Mouse (Mus musculus) neural tube, embryonic 12.5 days (tissue): ENCODE measurements around the gene Fyn. TPM values are rescaled to one million over a fixed set of nuclear protein-coding genes. Genes with fewer than 3 reads are reported as not detected.

ENCODE experiments used
- ATAC-seq: fragments of 200-750 bp; cut with Nextera tagmentation; 2 replicates; pipeline ENCODE4 v1.8.0; 2017; ENCODE audit warnings: low read depth, mild to moderate bottlenecking, moderate TSS enrichment, moderate library complexity; ENCODE audit not compliant: low FRiP score
- H3K27ac ChIP-seq: fragments of 300-500 bp; sonication (generic); 2 replicates; pipeline ENCODE4 v1.5.1; 2016
- H3K27me3 ChIP-seq: fragments of 300-500 bp; sonication (generic); replicated peaks from 2 replicates; pipeline ENCODE4 v1.6.1; 2016; ENCODE audit warnings: mild to moderate bottlenecking
- H3K36me3 ChIP-seq: fragments of 300-500 bp; sonication (generic); 2 replicates; pipeline ENCODE4 v1.6.1; 2016; ENCODE audit warnings: mild to moderate bottlenecking
- H3K4me1 ChIP-seq: fragments of 300-500 bp; sonication (generic); 2 replicates; pipeline ENCODE4 v1.6.1; 2016
- H3K4me2 ChIP-seq: fragments of 300-500 bp; sonication (generic); replicated peaks from 2 replicates; pipeline ENCODE4 v1.6.1; 2016; ENCODE audit warnings: mild to moderate bottlenecking
- H3K4me3 ChIP-seq: fragments of 300-500 bp; sonication (generic); 2 replicates; pipeline ENCODE4 v1.5.1; 2016
- H3K9ac ChIP-seq: fragments of 300-500 bp; sonication (generic); 2 replicates; pipeline ENCODE4 v1.6.1; 2016; ENCODE audit warnings: mild to moderate bottlenecking
- H3K9me3 ChIP-seq: fragments of 300-500 bp; sonication (generic); 2 replicates; pipeline ENCODE4 v1.6.1; 2016; ENCODE audit warnings: mild to moderate bottlenecking
- WGBS: fragments of 180-500 bp; shearing (Covaris S2); methylation state at CpG from one replicate; pipeline ENCODE4 v1.1.7; 2016; 5-methylcytosine and 5-hydroxymethylcytosine counted together
- polyA plus RNA-seq: library from polyadenylated mRNA; unstranded; fragments of >200 nt; fragmentation: Nextera tagmentation; extraction: Ambion mirVana; gene quantifications from 2 replicates; pipeline ENCODE4 v1.2.1, GENCODE M21; 2016

Gene Fyn
- polyA plus RNA-seq, 1 experiment from 2014 or later = 79.8 TPM

- Histone ChIP-seq H3K27ac (no peak overlapping the region), H3K27me3 (no peaks in the 10 kb centered on the region), H3K9me3 (no peaks in the 10 kb centered on the region), H3K9ac (no peak overlapping the region), H3K4me1 (peaks cover 57% of the 10 kb centered on the region), H3K36me3 (0 out of 2 replicates have a peak, but pooled peaks cover 6% of the 10 kb centered on the region), H3K4me2 (no peak overlapping the region), H3K4me3 (no peak overlapping the region)
- WGBS = 90% methylated on average over 15 of the region's 15 CpGs
- ATAC-seq = no peak
Observed at GRCm38 (mm10) chr10:39455857-39456620, 87.4 kb downstream of the Fyn start.

- no peak for ATAC-seq
- no peak overlapping the region for H3K4me2 ChIP-seq
- WGBS = 90% methylated on average over 6 of the region's 6 CpGs
- 0 out of 2 replicates have a peak, but pooled peaks cover 6% of the 10 kb centered on the region for H3K36me3 ChIP-seq
- H3K4me3 ChIP-seq = no peak overlapping the region
- peaks cover 52% of the 10 kb centered on the region for H3K4me1 ChIP-seq
- no peak overlapping the region for H3K9ac ChIP-seq
- no peak overlapping the region for H3K27ac ChIP-seq
- no peaks in the 10 kb centered on the region for H3K27me3 ChIP-seq
- H3K9me3 ChIP-seq = no peaks in the 10 kb centered on the region
Observed at GRCm38 (mm10) chr10:39456776-39457175, 88.1 kb downstream of the Fyn start.

- H3K4me3 ChIP-seq = no peak overlapping the region
- no peak overlapping the region for H3K4me2 ChIP-seq
- H3K27me3 ChIP-seq = no peaks in the 10 kb centered on the region
- no peak overlapping the region for H3K27ac ChIP-seq
- H3K36me3 ChIP-seq = 0 out of 2 replicates have a peak, but pooled peaks cover 6% of the 10 kb centered on the region
- peaks cover 52% of the 10 kb centered on the region for H3K4me1 ChIP-seq
- no peaks in the 10 kb centered on the region for H3K9me3 ChIP-seq
- 93% methylated on average over 11 of the region's 11 CpGs for WGBS
- no peak overlapping the region for H3K9ac ChIP-seq
- no peak for ATAC-seq
Observed at GRCm38 (mm10) chr10:39457281-39457680, 88.6 kb downstream of the Fyn start.

GRCm38 (mm10) chr10:39458766-39459699 is 90.4 kb downstream of the Fyn start:
- Histone ChIP-seq H3K9ac (no peak overlapping the region), H3K27ac (no peak overlapping the region), H3K9me3 (no peaks in the 10 kb centered on the region), H3K36me3 (0 out of 2 replicates have a peak, but pooled peaks cover 6% of the 10 kb centered on the region), H3K4me3 (no peak overlapping the region), H3K4me2 (no peak overlapping the region), H3K27me3 (no peaks in the 10 kb centered on the region), H3K4me1 (peaks cover 56% of the 10 kb centered on the region)
- ATAC-seq = 0 out of 2 replicates have a peak, but pooled peaks have one; percentile 38
- WGBS = 72% methylated on average over 13 of the region's 13 CpGs

- ATAC-seq = no peak
Observed at GRCm38 (mm10) chr10:39460621-39461020, 92.0 kb downstream of the Fyn start.

GRCm38 (mm10) chr10:39461909-39462308 is 93.3 kb downstream of the Fyn start:
- Histone ChIP-seq H3K4me1 (peaks cover 54% of the 10 kb centered on the region), H3K4me3 (no peak overlapping the region), H3K9me3 (no peaks in the 10 kb centered on the region), H3K9ac (0 out of 2 replicates have a peak overlapping the region, but pooled peaks have one; percentile 14), H3K27me3 (no peaks in the 10 kb centered on the region), H3K27ac (no peak overlapping the region), H3K4me2 (no peak overlapping the region), H3K36me3 (no peaks in the 10 kb centered on the region)
- ATAC-seq = no peak
- WGBS = 25% methylated on average over 5 of the region's 5 CpGs

More at GRCm38 (mm10) chr10:39460621-39461020, 92.0 kb downstream of the Fyn start:
- no peak overlapping the region for H3K4me3 ChIP-seq
- no peak overlapping the region for H3K9ac ChIP-seq
- H3K9me3 ChIP-seq = no peaks in the 10 kb centered on the region
- 0 out of 2 replicates have a peak overlapping the region, but pooled peaks have one; percentile 9 for H3K27ac ChIP-seq
- H3K27me3 ChIP-seq = no peaks in the 10 kb centered on the region
- 0 out of 2 replicates have a peak, but pooled peaks cover 4% of the 10 kb centered on the region for H3K36me3 ChIP-seq
- peaks cover 56% of the 10 kb centered on the region for H3K4me1 ChIP-seq
- H3K4me2 ChIP-seq = no peak overlapping the region
- 63% methylated on average over 2 of the region's 2 CpGs for WGBS

- Histone ChIP-seq H3K27ac (no peak overlapping the region), H3K27me3 (no peaks in the 10 kb centered on the region), H3K4me2 (no peak overlapping the region), H3K4me3 (no peak overlapping the region), H3K9me3 (no peaks in the 10 kb centered on the region), H3K36me3 (no peaks in the 10 kb centered on the region), H3K9ac (no peak overlapping the region), H3K4me1 (peaks cover 47% of the 10 kb centered on the region)
- 75% methylated on average over 8 of the region's 8 CpGs for WGBS
- no peak for ATAC-seq
Observed at GRCm38 (mm10) chr10:39462711-39463110, 94.1 kb downstream of the Fyn start.

- Histone ChIP-seq H3K27me3 (no peaks in the 10 kb centered on the region), H3K36me3 (no peaks in the 10 kb centered on the region), H3K9me3 (no peaks in the 10 kb centered on the region), H3K4me3 (no peak overlapping the region), H3K4me1 (peaks cover 30% of the 10 kb centered on the region), H3K9ac (no peak overlapping the region), H3K4me2 (no peak overlapping the region), H3K27ac (no peak overlapping the region)
- WGBS = 92% methylated on average over 5 of the region's 5 CpGs
- ATAC-seq = no peak
Observed at GRCm38 (mm10) chr10:39464383-39464782, 95.7 kb downstream of the Fyn start.

GRCm38 (mm10) chr10:39467317-39467716 is 98.7 kb downstream of the Fyn start:
- Histone ChIP-seq H3K27me3 (no peaks in the 10 kb centered on the region), H3K9ac (no peak overlapping the region), H3K4me1 (peaks cover 22% of the 10 kb centered on the region), H3K27ac (no peak overlapping the region), H3K4me3 (no peak overlapping the region), H3K36me3 (no peaks in the 10 kb centered on the region), H3K9me3 (no peaks in the 10 kb centered on the region), H3K4me2 (no peak overlapping the region)
- 90% methylated on average over 6 of the region's 6 CpGs for WGBS
- ATAC-seq = no peak

GRCm38 (mm10) chr10:39467821-39468220 is 99.2 kb downstream of the Fyn start:
- no peak overlapping the region for H3K9ac ChIP-seq
- H3K4me2 ChIP-seq = no peak overlapping the region
- no peak overlapping the region for H3K4me3 ChIP-seq
- no peaks in the 10 kb centered on the region for H3K27me3 ChIP-seq
- H3K9me3 ChIP-seq = no peaks in the 10 kb centered on the region
- ATAC-seq = no peak
- H3K27ac ChIP-seq = no peak overlapping the region
- no peaks in the 10 kb centered on the region for H3K36me3 ChIP-seq
- WGBS = 93% methylated on average over 7 of the region's 7 CpGs
- H3K4me1 ChIP-seq = peaks cover 19% of the 10 kb centered on the region

GRCm38 (mm10) chr10:39468576-39468975 is 99.9 kb downstream of the Fyn start:
- Histone ChIP-seq H3K9ac (no peak overlapping the region), H3K4me1 (peaks cover 16% of the 10 kb centered on the region; the same call in 1 of the 2 replicates), H3K27ac (no peak overlapping the region), H3K9me3 (no peaks in the 10 kb centered on the region), H3K36me3 (no peaks in the 10 kb centered on the region), H3K4me2 (no peak overlapping the region), H3K27me3 (no peaks in the 10 kb centered on the region), H3K4me3 (no peak overlapping the region)
- no peak for ATAC-seq
- 90% methylated on average over 3 of the region's 3 CpGs for WGBS

- H3K4me3 ChIP-seq = no peak overlapping the region
- peaks cover 16% of the 10 kb centered on the region; the same call in 1 of the 2 replicates for H3K4me1 ChIP-seq
- no peak for ATAC-seq
- no peaks in the 10 kb centered on the region for H3K36me3 ChIP-seq
- H3K9ac ChIP-seq = no peak overlapping the region
- H3K9me3 ChIP-seq = no peaks in the 10 kb centered on the region
- no peak overlapping the region for H3K27ac ChIP-seq
- H3K27me3 ChIP-seq = no peaks in the 10 kb centered on the region
- 87% methylated on average over 7 of the region's 7 CpGs for WGBS
- H3K4me2 ChIP-seq = no peak overlapping the region
Observed at GRCm38 (mm10) chr10:39469341-39469740, 100.7 kb downstream of the Fyn start.
